Mouse (Mus musculus): ENCODE measurements around the gene 1110065P20Rik.

DNA sequence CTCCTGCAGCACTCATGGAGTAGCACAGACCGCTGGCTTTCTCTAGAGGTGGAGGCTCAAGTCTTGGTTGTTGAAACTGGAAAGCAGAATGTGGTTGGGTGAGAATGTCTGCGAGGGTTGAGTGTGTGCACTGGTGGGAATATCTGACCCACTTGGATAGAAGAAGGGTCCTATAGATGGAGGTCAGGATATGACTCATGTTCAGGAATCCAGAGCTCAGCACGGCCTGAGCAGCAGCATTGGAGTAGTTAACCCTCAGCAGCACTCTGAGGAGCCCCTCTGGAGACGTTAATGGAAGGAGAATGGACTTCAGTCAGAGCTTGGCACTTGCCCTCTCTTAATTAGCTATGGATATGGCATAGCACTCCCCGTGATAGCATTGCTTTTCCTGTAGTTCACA is 21.3 kb downstream of the 1110065P20Rik start:
- TF ChIP-seq CTCF (IDR thresholded peaks at IDR 0.05; ENCODE audit: low read depth) (no peak), EP300 (optimal IDR thresholded peaks at IDR 0.05) (no peak)

Data from stomach, postnatal 0 days (tissue).